Mouse (Mus musculus) heart, embryonic 16.5 days (tissue): Measurements from ENCODE around the gene Ptprn. TPM values are rescaled to one million over a fixed set of nuclear protein-coding genes. Genes with fewer than 3 reads are reported as not detected.

ENCODE experiments used
- ATAC-seq: fragments of 200-750 bp; cut with Nextera tagmentation; replicated peaks from 2 replicates; pipeline ENCODE4 v1.8.0; 2017; ENCODE audit warnings: moderate number of reproducible peaks; ENCODE audit not compliant: insufficient read depth, low FRiP score; ENCODE audit errors: extremely low read depth
- H3K27ac ChIP-seq: fragments of 300-500 bp; sonication (generic); 2 replicates; pipeline ENCODE4 v1.5.1; 2014; ENCODE audit warnings: mild to moderate bottlenecking, low read length, control low read depth, moderate library complexity
- H3K27me3 ChIP-seq: fragments of 300-500 bp; sonication (generic); 2 replicates; pipeline ENCODE4 v1.6.1; 2014; ENCODE audit warnings: low read length, mixed read lengths; ENCODE audit not compliant: control insufficient read depth, insufficient read depth
- H3K36me3 ChIP-seq: fragments of 300-500 bp; sonication (generic); 2 replicates; pipeline ENCODE4 v1.6.1; 2014; ENCODE audit not compliant: control insufficient read depth, insufficient read depth
- H3K4me1 ChIP-seq: fragments of 300-500 bp; sonication (generic); 2 replicates; pipeline ENCODE4 v1.6.1; 2014; ENCODE audit warnings: low read length, mixed read lengths; ENCODE audit not compliant: control insufficient read depth, insufficient read depth
- H3K4me2 ChIP-seq: fragments of 300-500 bp; sonication (generic); 2 replicates; pipeline ENCODE4 v1.6.1; 2014; ENCODE audit warnings: low read depth, mild to moderate bottlenecking, control low read depth, low read length
- H3K4me3 ChIP-seq: fragments of 300-500 bp; sonication (generic); 2 replicates; pipeline ENCODE4 v1.5.1; 2014; ENCODE audit warnings: mild to moderate bottlenecking, control low read depth, low read length
- H3K9ac ChIP-seq: fragments of 300-500 bp; sonication (generic); 2 replicates; pipeline ENCODE4 v1.6.1; 2014; ENCODE audit warnings: low read length, control low read depth
- H3K9me3 ChIP-seq: fragments of 300-500 bp; sonication (generic); replicated peaks from 2 replicates; pipeline ENCODE4 v1.6.1; 2016; ENCODE audit warnings: low read length; ENCODE audit not compliant: control insufficient read depth
- WGBS: fragments of 180-500 bp; shearing (Covaris S2); extraction: QIAGEN DNeasy Blood & Tissue Kit; methylation state at CpG from one replicate; pipeline ENCODE4 v1.1.7; 2014; 5-methylcytosine and 5-hydroxymethylcytosine counted together
- microRNA-seq: library from miRNA; unstranded; fragments of <30 nt; microRNA quantifications from one replicate; pipeline ENCODE4, GENCODE M21; 2017
- polyA plus RNA-seq: library from polyadenylated mRNA; unstranded; fragments of >200 nt; fragmentation: Nextera tagmentation; extraction: Ambion mirVana; gene quantifications from 2 replicates; pipeline ENCODE4 v1.2.1, GENCODE M21; 2015

The Ptprn gene
- polyA plus RNA-seq, 1 experiment from 2014 or later = 0.62 TPM

DNA sequence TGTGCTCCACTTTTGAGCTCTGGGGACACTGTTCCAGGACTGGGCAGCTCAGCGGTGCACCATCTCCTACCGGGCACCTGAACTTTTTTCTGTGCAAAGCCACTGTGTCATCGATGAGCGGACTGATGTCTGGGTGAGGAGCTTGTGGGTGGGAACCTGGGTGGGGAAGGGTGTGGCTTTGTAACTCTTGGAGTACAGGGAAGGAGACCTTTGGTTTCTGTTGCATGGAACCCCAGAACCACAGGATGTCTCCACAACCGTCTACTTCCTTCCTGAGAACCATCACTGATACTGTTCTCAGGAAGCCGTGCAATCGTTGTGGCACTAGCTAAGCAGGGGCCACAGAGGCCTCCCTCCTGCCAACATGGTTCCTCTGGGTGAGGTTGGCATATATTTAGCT lies 51.2 kb downstream of the Ptprn start:
- H3K4me2 ChIP-seq = no peak overlapping the region
- H3K9me3 ChIP-seq = no peaks in the 10 kb centered on the region
- peaks cover 23% of the 10 kb centered on the region for H3K4me1 ChIP-seq
- no peak for ATAC-seq
- 72% methylated on average over 7 of the region's 7 CpGs for WGBS
- H3K9ac ChIP-seq = no peak overlapping the region
- H3K36me3 ChIP-seq = peaks cover 22% of the 10 kb centered on the region
- no peak overlapping the region for H3K27ac ChIP-seq
- H3K4me3 ChIP-seq = no peak overlapping the region
- H3K27me3 ChIP-seq = peaks cover 2% of the 10 kb centered on the region

DNA sequence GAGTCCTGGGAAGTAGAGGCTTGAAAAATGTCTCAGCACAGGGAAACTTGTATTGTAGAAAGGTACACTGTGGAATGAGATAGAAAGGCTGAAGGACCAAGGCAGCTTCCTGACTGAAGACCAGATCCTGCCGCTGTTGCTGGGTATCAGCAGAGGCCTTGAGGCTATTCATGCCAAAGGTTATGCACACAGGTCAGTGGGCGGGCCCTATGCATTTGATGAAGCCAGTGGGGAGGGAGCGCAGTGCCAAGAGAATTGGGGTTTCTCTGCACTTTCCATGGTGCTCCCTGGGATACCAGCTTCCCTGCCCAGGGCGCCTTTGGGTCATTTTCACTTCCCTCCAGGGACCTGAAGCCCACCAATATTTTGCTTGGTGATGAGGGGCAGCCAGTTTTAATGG lies 51.8 kb downstream of the Ptprn start:
- no peaks in the 10 kb centered on the region for H3K9me3 ChIP-seq
- H3K9ac ChIP-seq = no peak overlapping the region
- H3K36me3 ChIP-seq = peaks cover 22% of the 10 kb centered on the region
- ATAC-seq = no peak
- no peak overlapping the region for H3K27ac ChIP-seq
- H3K4me2 ChIP-seq = no peak overlapping the region
- no peak overlapping the region for H3K4me3 ChIP-seq
- H3K27me3 ChIP-seq = peaks cover 2% of the 10 kb centered on the region
- WGBS = 75% methylated on average over 4 of the region's 4 CpGs
- H3K4me1 ChIP-seq = peaks cover 20% of the 10 kb centered on the region

DNA sequence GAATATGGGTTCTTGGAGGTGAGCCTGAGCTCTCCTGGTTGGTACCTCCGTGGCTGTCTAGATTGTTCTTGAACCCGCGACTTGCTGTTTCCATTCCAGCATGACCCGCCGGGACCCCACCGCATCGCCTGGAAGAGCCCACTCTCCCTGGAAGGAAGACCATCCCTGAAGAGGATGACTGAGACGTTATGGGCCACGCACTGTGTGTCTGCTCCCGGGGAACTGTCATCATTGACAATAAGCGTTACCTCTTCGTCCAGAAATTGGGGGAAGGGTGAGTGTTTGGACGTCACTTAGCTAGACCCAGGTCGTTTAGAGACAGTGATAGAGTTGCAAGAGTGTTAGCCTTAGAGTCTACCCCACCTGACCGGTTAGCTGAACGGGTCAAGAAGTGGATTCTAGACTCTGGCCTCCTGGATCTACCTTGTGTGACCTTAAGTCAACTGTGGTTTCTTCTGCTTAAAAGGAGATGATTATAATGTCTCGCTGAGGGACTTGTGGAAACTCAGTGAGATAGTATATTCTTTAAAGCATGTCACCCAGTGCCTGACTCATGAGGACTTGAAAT lies 53.1 kb downstream of the Ptprn start:
- WGBS = 11% methylated on average over 17 of the region's 17 CpGs
- Histone ChIP-seq H3K4me3 (peak overlapping the region; percentile 77), H3K9ac (peak overlapping the region; percentile 91), H3K9me3 (no peaks in the 10 kb centered on the region), H3K4me1 (peaks cover 18% of the 10 kb centered on the region), H3K36me3 (peaks cover 22% of the 10 kb centered on the region), H3K4me2 (peak overlapping the region; percentile 80), H3K27ac (no peak overlapping the region), H3K27me3 (peaks cover 2% of the 10 kb centered on the region)
- ATAC-seq = no peak

DNA sequence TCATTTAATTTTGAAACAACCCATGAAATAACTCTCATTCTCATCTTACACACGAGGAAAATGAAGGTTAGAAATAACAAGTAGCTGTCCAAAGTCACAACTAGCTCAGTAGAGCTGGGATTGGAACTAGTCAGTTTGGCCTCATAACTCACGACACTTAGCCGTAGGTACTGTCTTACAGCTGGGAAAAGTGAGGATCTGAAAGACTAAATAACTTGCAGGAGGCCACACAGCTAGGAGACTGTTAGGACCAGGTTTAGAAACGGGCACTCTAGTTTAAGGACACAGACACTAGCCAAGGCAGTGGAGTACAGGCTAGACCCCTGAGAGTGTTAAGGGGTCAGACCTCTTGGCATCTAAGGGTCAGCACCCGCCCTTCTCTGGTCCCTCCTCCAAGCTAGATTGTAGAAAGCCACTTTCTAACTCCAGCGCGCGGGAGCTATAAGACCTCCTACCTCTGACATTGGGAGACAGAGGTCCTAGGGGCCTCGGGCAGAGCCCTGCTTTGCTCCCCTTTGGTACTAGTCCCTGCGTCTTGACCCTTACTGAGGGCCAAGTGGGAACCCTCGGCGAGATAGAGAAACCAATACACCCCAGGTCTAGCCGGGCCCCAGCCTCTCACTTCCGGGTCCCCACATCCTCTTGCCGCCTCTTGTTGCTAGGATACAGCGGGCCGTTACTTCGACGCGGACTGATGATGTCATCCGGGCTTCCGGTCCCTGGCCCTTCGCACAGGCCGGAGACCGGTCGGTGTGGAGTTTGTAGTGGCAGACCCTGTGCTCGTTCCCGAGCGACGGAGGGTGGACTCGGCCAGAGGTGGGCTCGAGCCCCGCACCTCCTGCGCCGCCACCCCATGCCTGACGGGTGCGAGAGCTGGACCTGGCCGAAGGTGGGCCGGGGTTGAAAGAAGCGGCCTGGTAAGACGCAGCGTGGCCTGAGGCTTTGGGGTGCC lies 53.9 kb downstream of the Ptprn start, which contains the start of the genes Glb1l and Stk16:
TSS of gene Glb1l (minus strand) at position 678 of the 952 bp plus-strand sequence.
TSS of gene Stk16 (plus strand) at position 703 of the 952 bp plus-strand sequence.
- peaks cover 18% of the 10 kb centered on the region for H3K4me1 ChIP-seq

DNA sequence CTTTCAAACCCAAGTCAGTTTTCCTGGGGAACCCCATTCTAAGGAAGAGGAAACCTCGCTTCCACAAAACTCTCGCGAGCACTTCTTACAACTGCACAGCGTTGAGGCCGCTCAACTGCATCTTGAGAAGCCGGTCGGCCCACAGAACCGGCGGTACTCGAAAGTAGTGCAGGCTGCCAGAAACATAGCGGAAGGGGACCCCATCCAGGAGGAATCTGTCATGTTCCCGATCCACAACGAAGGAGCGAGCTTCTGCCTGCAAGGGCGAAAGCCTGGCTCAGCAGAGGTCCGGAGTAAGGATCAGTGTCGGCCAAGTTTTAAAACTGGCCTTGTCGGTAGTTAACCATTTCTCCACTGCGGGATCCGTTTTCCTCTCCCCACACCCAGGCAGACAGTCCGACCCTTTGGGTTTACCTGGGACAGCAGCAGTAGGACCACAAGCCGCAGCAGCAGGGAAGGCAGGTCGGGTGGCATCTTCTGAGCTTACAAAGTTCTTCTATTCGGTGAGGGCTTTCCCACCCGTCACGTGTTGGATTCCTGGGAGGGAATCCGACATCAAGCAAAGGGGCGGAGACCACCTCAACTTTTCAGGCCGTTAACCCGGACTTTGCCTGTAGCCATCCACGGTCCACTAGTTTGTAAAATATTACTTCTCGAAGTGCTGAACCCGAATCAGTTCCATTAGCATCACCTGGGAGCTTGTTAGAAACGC lies 55.2 kb downstream of the Ptprn start:
- ATAC-seq = no peak
- H3K9ac ChIP-seq = peak overlapping the region; percentile 71
- peaks cover 15% of the 10 kb centered on the region for H3K36me3 ChIP-seq
- 11% methylated on average over 34 of the region's 34 CpGs for WGBS
- peak overlapping the region; percentile 68 for H3K4me2 ChIP-seq
- H3K27me3 ChIP-seq = peaks cover 2% of the 10 kb centered on the region
- no peaks in the 10 kb centered on the region for H3K9me3 ChIP-seq
- H3K27ac ChIP-seq = no peak overlapping the region
- H3K4me3 ChIP-seq = peak overlapping the region; percentile 53
- H3K4me1 ChIP-seq = peaks cover 18% of the 10 kb centered on the region

More for the DNA sequence above, 53.9 kb downstream of the Ptprn start, which contains the start of the genes Glb1l and Stk16:
- WGBS = 5% methylated on average over 42 of the region's 42 CpGs
- Histone ChIP-seq H3K27ac (no peak within 1 kb of the TSS), H3K27me3 (peaks cover 2% of the 10 kb centered on the region), H3K9me3 (no peaks in the 10 kb centered on the region), H3K4me2 (peak within 1 kb of the TSS; percentile 80), H3K4me3 (peak within 1 kb of the TSS; percentile 77), H3K36me3 (peaks cover 18% of the 10 kb centered on the region), H3K9ac (peak within 1 kb of the TSS; percentile 91)
- peak; percentile 93 for ATAC-seq

DNA sequence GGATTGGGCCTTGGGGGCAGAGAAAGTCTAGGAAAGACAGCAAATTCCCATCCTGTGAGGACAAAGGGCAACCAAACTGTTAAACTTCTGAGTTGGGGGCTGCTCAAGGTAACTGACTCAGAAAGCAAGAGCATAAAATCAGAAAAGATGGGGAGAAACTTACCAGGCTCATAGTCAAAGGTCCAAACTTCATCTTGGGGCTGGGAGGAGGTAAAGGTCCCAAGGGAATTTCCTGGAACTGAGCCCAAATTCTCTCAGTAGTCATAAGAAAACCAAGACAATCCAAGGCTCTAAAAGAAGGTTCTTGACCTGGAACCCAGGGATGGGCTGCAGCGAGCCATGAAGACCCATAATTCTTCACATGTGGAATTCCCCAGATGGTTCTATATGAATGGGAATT lies 63.1 kb downstream of the Ptprn start:
- Histone ChIP-seq H3K4me2 (no peak overlapping the region), H3K4me3 (no peak overlapping the region), H3K4me1 (no peaks in the 10 kb centered on the region), H3K27ac (no peak overlapping the region), H3K36me3 (peaks cover 33% of the 10 kb centered on the region), H3K9me3 (no peaks in the 10 kb centered on the region), H3K9ac (no peak overlapping the region), H3K27me3 (no peaks in the 10 kb centered on the region)
- ATAC-seq = no peak
- WGBS = 75% methylated on average over 1 of the region's 1 CpGs

Small RNA genes lying within 50 kb of the gene (microRNA-seq; reads per million reads assigned to microRNA genes)
- gene Gm27943 = not detected

Other genes with a start within 250 kb of the Ptprn start
- 7.5 and 8.8 TPM in 2 replicates for gene Nhej1, start 139.3 kb downstream of the Ptprn start, polyA plus RNA-seq
- gene Slc23a3, start 130.6 kb downstream of the Ptprn start, polyA plus RNA-seq = 1.1 TPM in 2 replicates
- gene Cnppd1, start 121.8 kb downstream of the Ptprn start, polyA plus RNA-seq = 39.2 and 40.9 TPM in 2 replicates
- 33.9 TPM in 2 replicates for gene Retreg2, start 121.7 kb downstream of the Ptprn start, polyA plus RNA-seq
- 30.4 and 31.7 TPM in 2 replicates for gene Zfand2b, start 95.9 kb downstream of the Ptprn start, polyA plus RNA-seq
- 15.2 and 16.1 TPM in 2 replicates for gene Abcb6, start 84.1 kb downstream of the Ptprn start, polyA plus RNA-seq
- gene Ankzf1, start 72.4 kb downstream of the Ptprn start, polyA plus RNA-seq = 22.8 and 32.0 TPM in 2 replicates
- 31.7 and 34.9 TPM in 2 replicates for gene Atg9a, start 72.3 kb downstream of the Ptprn start, polyA plus RNA-seq
- gene Glb1l, start 53.7 kb downstream of the Ptprn start, polyA plus RNA-seq = 7.7 and 8.8 TPM in 2 replicates
- gene Stk16, start 53.7 kb downstream of the Ptprn start, polyA plus RNA-seq = 96.5 and 102 TPM in 2 replicates
- gene Tuba4a, start 44.6 kb downstream of the Ptprn start, polyA plus RNA-seq = 63.3 and 81.2 TPM in 2 replicates
- 0.24 TPM in 1 of 2 replicates, not detected in the other for gene A630095N17Rik, start 32.4 kb downstream of the Ptprn start, polyA plus RNA-seq
- 45.6 and 46.0 TPM in 2 replicates for gene Dnajb2, start 28.1 kb downstream of the Ptprn start, polyA plus RNA-seq
- 0.76 TPM in 1 of 2 replicates, not detected in the other for gene Resp18, start 13.9 kb upstream of the Ptprn start, polyA plus RNA-seq
- gene Dnpep, start 53.5 kb upstream of the Ptprn start, polyA plus RNA-seq = 129 and 131 TPM in 2 replicates
- gene Des, start 95.8 kb upstream of the Ptprn start, polyA plus RNA-seq = 469 and 480 TPM in 2 replicates
- gene Speg, start 110.8 kb upstream of the Ptprn start, polyA plus RNA-seq = 41.1 and 46.4 TPM in 2 replicates
- 72.6 and 85.3 TPM in 2 replicates for gene Gmppa, start 171.4 kb upstream of the Ptprn start, polyA plus RNA-seq
- 0.08 and 0.27 TPM in 2 replicates for gene Asic4, start 185.9 kb upstream of the Ptprn start, polyA plus RNA-seq
- 23.9 and 27.0 TPM in 2 replicates for gene Chpf, start 214.8 kb upstream of the Ptprn start, polyA plus RNA-seq
- 0.60 and 0.69 TPM in 2 replicates for gene Tmem198, start 215.0 kb upstream of the Ptprn start, polyA plus RNA-seq
- gene Obsl1, start 241.9 kb upstream of the Ptprn start, polyA plus RNA-seq = 83.9 and 94.2 TPM in 2 replicates
- gene Inha, start 242.6 kb upstream of the Ptprn start, polyA plus RNA-seq = 4.1 and 5.5 TPM in 2 replicates